Mouse (Mus musculus) thymus, adult 2 months (tissue): ENCODE results near the gene Spsb2.

Source experiments
- CTCF ChIP-seq: fragments of 200-500 bp; IDR thresholded peaks from 2 replicates; pipeline ENCODE4 v1.5.1; 2012; ENCODE audit warnings: mild to moderate bottlenecking, control low read depth, low read length, moderate library complexity, borderline replicate concordance; ENCODE audit not compliant: control insufficient read depth, poor library complexity, insufficient read depth; ENCODE audit errors: extremely low read depth
- POLR2A ChIP-seq: fragments of 200-500 bp; IDR thresholded peaks from 2 replicates; pipeline ENCODE4 v1.6.1; 2012; ENCODE audit warnings: mild to moderate bottlenecking, low read length, control low read depth, moderate library complexity; ENCODE audit not compliant: control insufficient read depth, poor library complexity, insufficient read depth; ENCODE audit errors: extremely low read depth

DNA sequence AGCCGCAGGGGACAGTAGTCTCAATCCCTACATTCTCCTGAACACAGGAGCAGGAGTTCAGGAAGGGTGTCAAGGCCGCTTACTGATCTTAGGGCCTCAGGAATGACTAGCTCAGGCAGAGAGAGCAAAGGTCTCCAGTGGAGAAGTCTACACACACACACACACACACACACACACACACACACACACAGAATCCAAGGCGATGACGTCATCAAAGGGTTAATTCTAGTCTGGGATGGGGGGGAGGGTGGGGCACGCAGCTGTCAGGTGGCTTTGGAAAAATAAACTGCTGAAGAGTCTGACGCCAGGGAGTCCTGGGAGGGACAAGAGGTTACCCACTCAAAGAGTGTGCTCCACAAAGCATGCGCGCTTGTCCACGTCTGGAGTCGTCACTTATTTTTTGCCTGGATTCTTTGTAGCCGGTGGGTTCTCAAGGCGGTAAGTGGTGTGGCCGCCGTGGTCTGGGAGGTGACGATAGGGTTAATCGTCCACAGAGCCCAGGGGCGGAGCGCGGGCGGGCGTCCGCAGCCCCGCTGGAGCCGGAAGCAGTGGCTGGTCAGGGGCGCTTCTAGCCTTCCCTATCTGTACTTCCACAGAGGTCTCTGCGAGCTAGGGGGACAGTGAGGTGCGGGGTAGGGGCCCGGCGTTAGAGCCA lies at the start of gene Spsb2:
- TF ChIP-seq CTCF, result no peak
- TF ChIP-seq POLR2A, result no peak
